ENCODE assay signal across 8 mouse cellular contexts in the genomic region with DNA sequence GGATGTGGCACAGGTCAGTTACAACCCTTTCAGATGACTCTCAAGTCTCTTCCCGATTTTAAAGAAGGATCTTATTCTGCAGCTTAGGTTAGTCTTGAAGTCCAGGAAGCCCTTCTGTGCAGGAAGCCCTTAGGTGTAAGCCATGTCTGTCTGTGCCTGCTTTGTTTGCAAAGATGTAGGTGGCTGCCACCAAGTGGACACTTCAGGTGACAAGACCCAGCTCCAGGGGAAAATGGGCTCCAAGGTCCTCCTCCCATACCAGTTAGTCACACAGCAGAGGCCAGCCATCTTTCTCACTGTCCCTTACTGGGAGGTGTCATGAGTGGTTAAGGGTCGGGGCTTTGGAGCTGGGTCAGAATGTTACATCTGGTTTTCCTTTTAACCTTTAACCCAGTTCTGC. TPM values are rescaled to one million over a fixed set of nuclear protein-coding genes. Genes with fewer than 3 reads are reported as not detected.
DNase-seq lines count a peak whose midpoint lies in the region; ATAC-seq and TF ChIP-seq lines count a peak whose summit lies in the region.

No protein-coding gene starts in this region.

- no peaks in the 10 kb centered on the region for H3K27me3 ChIP-seq in midbrain, postnatal 0 days (ENCODE audit: insufficient read depth, low read length)
- no peaks in the 10 kb centered on the region for H3K27me3 ChIP-seq in midbrain, embryonic 11.5 days (ENCODE audit: control insufficient read depth, insufficient read depth, low read length)

- no peak overlapping the region for H3K27ac ChIP-seq in midbrain, postnatal 0 days (ENCODE audit: low read depth, low read length)
- no peak overlapping the region for H3K27ac ChIP-seq in midbrain, embryonic 11.5 days (ENCODE audit: low read depth, low read length)

- no peak overlapping the region for H3K4me2 ChIP-seq in midbrain, postnatal 0 days (ENCODE audit: low read depth, low read length, poor library complexity, severe bottlenecking)
- no peak overlapping the region for H3K4me2 ChIP-seq in midbrain, embryonic 11.5 days

- no peak for ATAC-seq in midbrain, postnatal 0 days (ENCODE audit: low FRiP score)
- ATAC-seq in midbrain, embryonic 11.5 days (ENCODE audit: low FRiP score): no peak
- peak; percentile 47 for ATAC-seq in inflammation-experienced regulatory T-cells, adult 6 months

- H3K9me3 ChIP-seq in midbrain, postnatal 0 days (ENCODE audit: low read length): no peaks in the 10 kb centered on the region
- H3K9me3 ChIP-seq in midbrain, embryonic 11.5 days (ENCODE audit: control insufficient read depth, low read length): no peaks in the 10 kb centered on the region

- 81% methylated on average over 2 of the region's 2 CpGs for WGBS in midbrain, postnatal 0 days
- WGBS in midbrain, embryonic 11.5 days: 70% methylated on average over 2 of the region's 2 CpGs

- no peak overlapping the region for H3K4me3 ChIP-seq in midbrain, postnatal 0 days (ENCODE audit: low read depth, low read length)
- H3K4me3 ChIP-seq in midbrain, embryonic 11.5 days (ENCODE audit: low read depth, low read length): no peak overlapping the region

- TF ChIP-seq CTCF in midbrain, postnatal 0 days (IDR thresholded peaks at IDR 0.05): peak; percentile 64

- no peak overlapping the region for H3K9ac ChIP-seq in midbrain, postnatal 0 days (replicated peaks; ENCODE audit: low read length, poor library complexity, severe bottlenecking)
- H3K9ac ChIP-seq in midbrain, embryonic 11.5 days (ENCODE audit: low read length): no peak overlapping the region

- DNase-seq in adrenal gland, postnatal 14 days: peak; percentile 67
- no peak for DNase-seq in adrenal gland, adult 8-10 months
- peak; percentile 53 for DNase-seq in midbrain, postnatal 0 days (ENCODE audit: low spot score)
- no peak for DNase-seq in midbrain, embryonic 11.5 days (ENCODE audit: low spot score, missing footprints)
- peak; percentile 36 to 51 for DNase-seq in natural killer cell, adult 2 months (ENCODE audit: low spot score in 2 of 2)
- no peak for DNase-seq in right cerebral cortex, postnatal 36 days (ENCODE audit: low spot score in 2 of 2)
- DNase-seq in left cerebral cortex, adult 18-20 months (ENCODE audit: low spot score in 2 of 2): no peak

- peaks cover 33% of the 10 kb centered on the region for H3K36me3 ChIP-seq in midbrain, postnatal 0 days (ENCODE audit: insufficient read depth, low read length)
- H3K36me3 ChIP-seq in midbrain, embryonic 11.5 days (ENCODE audit: control insufficient read depth, insufficient read depth, low read length): peaks cover 21% of the 10 kb centered on the region

- no peaks in the 10 kb centered on the region for H3K4me1 ChIP-seq in midbrain, postnatal 0 days (ENCODE audit: insufficient read depth, low read length)
- no peaks in the 10 kb centered on the region for H3K4me1 ChIP-seq in midbrain, embryonic 11.5 days (ENCODE audit: control insufficient read depth, insufficient read depth, low read length)

RNA-seq across cellular contexts. Expression of a gene that starts 3.5 kb away (rescaled TPM):
- total RNA-seq in adrenal gland, postnatal 14 days (2021): 16.2 and 22.7 TPM in 2 replicates
- total RNA-seq in adrenal gland, adult 8-10 months (2022): 10 to 100 TPM; 13.7 to 35.8 (median 23.6) TPM
- total RNA-seq in midbrain, postnatal 0 days (2014; rRNA removed): 2.9 and 5.3 TPM in 2 replicates
- polyA plus RNA-seq in midbrain, postnatal 0 days (2015; fragmentation: Nextera tagmentation; extraction: Ambion mirVana): 4.9 and 5.3 TPM in 2 replicates
- polyA plus RNA-seq in midbrain, embryonic 11.5 days (2014; fragmentation: Nextera tagmentation; extraction: Ambion mirVana): 10.8 and 12.1 TPM in 2 replicates
- 1 to 10 TPM; 1.6 to 2.0 (median 1.8) TPM for polyA plus RNA-seq in inflammation-experienced regulatory T-cells, adult 6 months (2017; shearing (Covaris generic))
- total RNA-seq in left cerebral cortex, adult 18-20 months (2021): 1 to 10 TPM; 8.9 to 9.0 TPM

RNA-seq across cellular contexts. Expression of a gene that starts 12.9 kb away (rescaled TPM):
- 90.0 and 110 TPM in 2 replicates for total RNA-seq in adrenal gland, postnatal 14 days (2021)
- total RNA-seq in adrenal gland, adult 8-10 months (2022): 100 to 1,000 TPM; 135 to 180 (median 162) TPM
- 38.6 and 49.3 TPM in 2 replicates for total RNA-seq in midbrain, postnatal 0 days (2014; rRNA removed)
- 74.6 and 80.9 TPM in 2 replicates for polyA plus RNA-seq in midbrain, postnatal 0 days (2015; fragmentation: Nextera tagmentation; extraction: Ambion mirVana)
- 86.8 and 90.8 TPM in 2 replicates for polyA plus RNA-seq in midbrain, embryonic 11.5 days (2014; fragmentation: Nextera tagmentation; extraction: Ambion mirVana)
- polyA plus RNA-seq in inflammation-experienced regulatory T-cells, adult 6 months (2017; shearing (Covaris generic)): 10 to 100 TPM; 75.5 to 92.5 (median 76.8) TPM
- total RNA-seq in left cerebral cortex, adult 18-20 months (2021): 10 to 100 TPM; 36.4 to 41.0 TPM

RNA-seq across cellular contexts. Expression of a gene that starts 18.1 kb away (rescaled TPM):
- 43.9 and 46.4 TPM in 2 replicates for total RNA-seq in adrenal gland, postnatal 14 days (2021)
- total RNA-seq in adrenal gland, adult 8-10 months (2022): 10 to 100 TPM; 55.6 to 59.0 (median 58.2) TPM
- 24.0 and 25.6 TPM in 2 replicates for total RNA-seq in midbrain, postnatal 0 days (2014; rRNA removed)
- 52.6 and 57.3 TPM in 2 replicates for polyA plus RNA-seq in midbrain, postnatal 0 days (2015; fragmentation: Nextera tagmentation; extraction: Ambion mirVana)
- polyA plus RNA-seq in midbrain, embryonic 11.5 days (2014; fragmentation: Nextera tagmentation; extraction: Ambion mirVana): 137 TPM in 2 replicates
- polyA plus RNA-seq in inflammation-experienced regulatory T-cells, adult 6 months (2017; shearing (Covaris generic)): 10 to 100 TPM; 28.8 to 36.2 (median 36.2) TPM
- total RNA-seq in left cerebral cortex, adult 18-20 months (2021): 10 to 100 TPM; 23.4 to 23.9 TPM

RNA-seq across cellular contexts. Expression of a gene that starts 18.4 kb away (rescaled TPM):
- 0.19 and 0.26 TPM in 2 replicates for total RNA-seq in adrenal gland, postnatal 14 days (2021)
- 1 to 10 TPM in 1 of 4 experiments, under 1 TPM in 3; 0.35 to 1.3 (median 0.47) TPM for total RNA-seq in adrenal gland, adult 8-10 months (2022)
- total RNA-seq in midbrain, postnatal 0 days (2014; rRNA removed): 0.38 and 1.6 TPM in 2 replicates
- polyA plus RNA-seq in midbrain, postnatal 0 days (2015; fragmentation: Nextera tagmentation; extraction: Ambion mirVana): 0.80 and 0.93 TPM in 2 replicates
- polyA plus RNA-seq in midbrain, embryonic 11.5 days (2014; fragmentation: Nextera tagmentation; extraction: Ambion mirVana): 1.1 and 1.8 TPM in 2 replicates
- polyA plus RNA-seq in inflammation-experienced regulatory T-cells, adult 6 months (2017; shearing (Covaris generic)): under 1 TPM in 2 of 3 experiments, not detected in 1; 0.40 to 0.44 TPM
- total RNA-seq in left cerebral cortex, adult 18-20 months (2021): under 1 TPM; 0.46 to 0.80 TPM

RNA-seq across cellular contexts. Expression of a gene that starts 26.9 kb away (rescaled TPM):
- total RNA-seq in adrenal gland, postnatal 14 days (2021): 1.1 and 1.3 TPM in 2 replicates
- total RNA-seq in adrenal gland, adult 8-10 months (2022): 10 to 100 TPM in 2 of 4 experiments, 1 to 10 TPM in 2; 5.5 to 32.9 (median 15.0) TPM
- 1.5 and 1.7 TPM in 2 replicates for total RNA-seq in midbrain, postnatal 0 days (2014; rRNA removed)
- 0.49 and 0.84 TPM in 2 replicates for polyA plus RNA-seq in midbrain, postnatal 0 days (2015; fragmentation: Nextera tagmentation; extraction: Ambion mirVana)
- polyA plus RNA-seq in midbrain, embryonic 11.5 days (2014; fragmentation: Nextera tagmentation; extraction: Ambion mirVana): 0.46 and 0.66 TPM in 2 replicates
- polyA plus RNA-seq in inflammation-experienced regulatory T-cells, adult 6 months (2017; shearing (Covaris generic)): 1 to 10 TPM; 1.3 to 3.2 (median 1.9) TPM
- total RNA-seq in left cerebral cortex, adult 18-20 months (2021): under 1 TPM; 0.28 to 0.40 TPM

Comparison
In these comparisons a context has a peak if more than half of its experiments do, and no peak if none do; other contexts are left out.
1. DNase-seq: peak in adrenal gland, postnatal 14 days (single experiment), midbrain, postnatal 0 days (single experiment) and natural killer cell, adult 2 months (2 of 2); none in adrenal gland, adult 8-10 months (single experiment), midbrain, embryonic 11.5 days (single experiment), right cerebral cortex, postnatal 36 days (0 of 2) and left cerebral cortex, adult 18-20 months (0 of 2).